Mouse (Mus musculus): ENCODE measurements around the gene Igfbp1.

Gene Igfbp1

DNA sequence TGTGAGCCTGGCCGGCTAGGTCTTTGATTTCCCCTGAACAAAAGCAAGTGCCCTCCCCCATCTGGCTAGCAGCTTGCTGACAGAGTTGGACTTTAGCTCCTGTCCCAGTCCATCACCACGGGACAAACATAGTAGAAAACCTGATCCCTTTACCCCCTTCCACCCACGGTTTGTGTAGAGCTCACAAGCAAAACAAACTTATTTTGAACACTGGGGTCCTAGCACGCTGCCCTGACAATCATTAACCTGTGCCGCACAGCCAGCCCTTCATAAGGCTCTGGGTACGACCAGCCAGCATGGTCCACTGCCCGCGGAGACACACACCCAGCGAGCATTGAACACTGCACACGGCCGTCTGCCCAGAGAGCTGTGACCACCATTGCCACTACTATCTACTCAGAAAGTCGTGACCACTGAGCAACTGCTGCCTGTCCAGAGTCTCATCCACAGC is at the start of gene Igfbp1:
Igfbp1 (plus strand) TSS at position 292 of the 451 bp plus-strand sequence.
- DNase-seq, result no peak

DNA sequence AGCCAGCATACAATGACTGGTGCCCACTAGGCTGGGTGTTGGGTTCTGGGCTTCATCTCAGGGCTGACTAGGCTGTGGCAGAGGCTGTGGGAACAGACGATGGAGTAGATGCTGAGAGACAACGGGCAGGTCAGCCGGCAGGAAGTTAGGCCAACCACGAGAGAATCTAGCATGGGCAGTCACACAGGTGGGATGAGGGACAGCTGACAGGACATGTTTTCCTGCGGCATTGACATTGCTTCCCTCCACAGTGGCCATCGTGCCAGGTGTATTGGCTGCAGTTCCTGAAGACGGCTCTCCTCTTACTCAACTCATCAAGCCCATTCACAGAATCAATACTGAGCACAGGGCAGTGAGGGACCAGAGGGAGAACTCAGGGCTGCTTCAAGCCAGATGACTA is 49.6 kb upstream of the Igfbp1 start:
- no peak for DNase-seq

DNA sequence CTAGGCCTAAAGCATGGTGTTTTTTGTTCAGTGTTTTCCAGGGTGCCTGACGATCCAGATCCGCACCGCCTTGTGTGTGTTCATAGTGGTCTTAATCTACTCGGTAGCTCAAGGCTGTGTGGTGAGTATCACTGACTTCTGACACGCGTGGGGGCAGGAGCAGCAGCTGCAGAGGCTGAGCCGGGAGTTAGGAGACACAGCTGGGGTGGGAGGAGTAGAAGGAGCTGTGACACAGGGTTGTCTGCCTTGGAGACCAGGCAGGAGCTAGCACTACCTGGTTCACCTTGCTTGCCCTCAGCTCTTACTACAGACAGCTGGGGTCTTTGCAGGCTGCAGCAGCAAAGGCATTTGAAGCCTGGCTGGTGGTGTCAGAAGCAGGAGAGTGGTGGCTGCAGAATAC is 48.1 kb upstream of the Igfbp1 start:
- DNase-seq, result no peak

DNA sequence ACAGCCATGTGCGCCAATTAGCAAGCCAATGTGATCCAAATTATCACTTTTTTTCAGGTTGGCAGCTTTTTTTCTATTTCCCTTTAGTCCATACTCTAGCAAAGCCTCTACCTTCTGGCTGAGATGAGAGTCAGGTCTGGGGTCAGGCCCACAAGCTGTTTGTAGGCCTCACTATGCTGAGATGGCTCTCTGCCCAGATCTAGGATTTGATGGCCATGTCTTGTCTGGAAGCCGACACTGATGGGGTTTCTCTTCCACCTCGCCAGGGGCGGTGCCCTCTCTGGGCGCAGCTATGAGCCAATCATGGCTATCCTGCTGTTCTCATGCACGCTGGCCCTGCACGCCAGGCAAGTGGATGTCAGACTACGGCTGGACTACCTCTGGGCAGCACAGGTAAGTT is 47.1 kb upstream of the Igfbp1 start:
- peak; percentile 86 for DNase-seq

DNA sequence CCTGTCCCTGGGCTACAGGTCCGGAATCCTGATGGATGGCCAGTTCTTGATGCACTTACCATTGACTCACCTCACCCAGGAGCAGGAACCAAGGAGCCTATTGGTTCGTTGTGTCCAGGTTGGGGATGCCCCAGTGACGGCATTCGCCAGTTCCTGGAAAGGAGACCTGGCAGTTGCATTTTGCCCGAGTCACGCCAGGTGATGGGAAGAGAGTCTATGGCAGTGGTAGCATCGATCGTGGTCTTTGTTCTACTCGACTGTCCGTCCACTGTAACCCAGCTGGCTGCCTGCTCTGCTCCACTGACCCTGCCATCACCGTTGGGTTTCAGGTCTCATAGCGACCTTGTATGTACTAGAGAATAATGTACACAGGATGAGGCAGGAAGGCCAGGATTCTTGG is 45.2 kb upstream of the Igfbp1 start:
- DNase-seq, result no peak

DNA sequence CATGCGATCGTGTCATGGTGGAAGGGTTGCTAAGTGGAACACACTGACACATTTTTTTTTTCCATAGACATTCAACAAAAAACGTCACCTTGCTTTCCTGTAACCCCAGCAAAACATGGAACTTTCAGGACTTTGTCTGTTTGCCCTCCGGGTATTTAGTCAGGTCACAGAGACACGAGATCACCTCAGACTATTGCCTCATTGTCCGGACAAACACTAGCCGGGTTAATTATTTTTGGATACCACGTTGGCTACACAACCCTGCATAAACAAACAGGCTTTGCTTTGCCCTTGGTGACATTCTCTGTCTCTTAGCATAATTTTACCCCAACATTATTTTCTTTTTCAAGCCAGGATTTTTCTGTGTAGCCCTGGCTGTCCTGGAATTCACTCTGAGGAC is 44.5 kb upstream of the Igfbp1 start:
- DNase-seq, result no peak

DNA sequence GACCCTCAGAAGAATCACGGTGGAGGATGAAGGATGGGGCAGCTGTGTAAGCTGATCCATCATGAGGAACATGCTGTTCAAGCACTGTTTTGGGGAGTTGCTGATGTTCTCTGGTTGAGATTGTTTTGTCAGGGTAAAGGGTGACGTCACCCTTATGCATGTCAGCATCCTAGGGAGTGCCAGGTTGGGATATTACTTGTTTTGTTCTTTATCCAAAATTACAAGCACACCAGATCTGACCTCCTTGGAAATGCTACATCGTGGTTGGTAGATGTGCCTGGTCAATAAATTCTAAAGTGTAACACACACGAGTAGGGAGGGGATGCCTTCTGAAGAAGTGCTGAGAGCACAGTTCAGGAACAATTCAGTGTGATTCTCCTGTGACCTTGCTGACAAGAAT is 41.2 kb upstream of the Igfbp1 start:
- no peak for DNase-seq

DNA sequence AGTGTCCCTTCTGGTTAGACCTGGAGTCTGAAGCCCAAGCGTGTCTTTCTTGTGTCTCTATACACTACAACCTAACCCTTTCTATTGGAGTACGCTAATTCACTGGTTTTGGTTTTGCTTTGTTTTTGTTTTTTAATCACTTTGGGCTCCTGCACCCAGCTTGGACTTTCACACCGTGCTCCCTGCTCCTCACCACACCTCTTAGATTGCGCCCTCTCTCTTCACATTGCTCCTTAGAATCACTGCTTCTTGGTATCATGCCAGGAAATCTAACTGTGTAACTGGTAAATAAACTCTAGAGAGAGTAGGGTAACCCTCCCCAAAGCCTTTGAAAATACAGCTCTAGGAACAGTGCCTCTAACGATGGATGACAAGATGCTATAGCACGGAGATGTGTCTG is 39.4 kb upstream of the Igfbp1 start:
- DNase-seq, result no peak

DNA sequence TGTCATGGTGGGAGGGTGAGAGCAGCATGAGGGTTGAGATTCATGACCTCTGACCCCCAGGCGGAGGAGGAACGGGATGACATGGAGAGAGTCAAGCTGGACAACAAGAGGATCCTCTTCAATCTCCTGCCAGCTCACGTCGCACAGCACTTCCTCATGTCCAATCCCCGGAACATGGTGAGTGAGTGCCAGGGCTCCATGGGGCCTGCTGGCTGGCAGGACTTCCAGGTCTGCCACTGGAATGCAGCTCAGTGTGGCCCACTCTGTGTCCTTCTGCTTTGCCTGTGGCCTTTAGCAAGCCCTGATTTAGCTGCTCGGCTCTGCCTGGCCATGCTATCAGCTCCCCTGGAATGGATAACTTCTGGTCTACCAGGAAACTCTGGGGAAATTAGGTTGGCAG is 37.4 kb upstream of the Igfbp1 start:
- peak; percentile 78 for DNase-seq

DNA sequence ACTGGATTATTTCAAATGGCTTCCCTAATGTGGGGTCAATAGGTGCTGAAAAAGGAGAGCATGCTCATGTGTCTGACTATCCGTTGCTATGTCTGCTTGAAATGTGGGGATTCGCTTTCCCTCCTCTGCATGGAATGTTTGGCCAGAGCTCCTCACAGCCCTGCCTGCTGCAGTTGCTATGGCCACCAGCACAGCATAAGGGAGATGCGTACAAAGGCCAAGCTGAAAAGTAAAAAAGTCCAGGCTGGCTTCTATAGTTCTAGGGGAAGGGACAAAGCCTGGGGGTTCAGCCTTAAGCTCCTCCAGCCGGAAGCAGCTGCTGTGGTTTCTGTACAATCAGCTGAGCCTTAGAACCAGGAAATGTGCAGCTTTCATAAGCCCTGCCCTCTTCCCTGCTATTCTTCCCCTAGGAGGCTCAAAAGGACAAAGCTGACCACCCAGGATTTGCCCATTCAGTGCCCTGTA is 36.9 kb upstream of the Igfbp1 start:
- no peak for DNase-seq

DNA sequence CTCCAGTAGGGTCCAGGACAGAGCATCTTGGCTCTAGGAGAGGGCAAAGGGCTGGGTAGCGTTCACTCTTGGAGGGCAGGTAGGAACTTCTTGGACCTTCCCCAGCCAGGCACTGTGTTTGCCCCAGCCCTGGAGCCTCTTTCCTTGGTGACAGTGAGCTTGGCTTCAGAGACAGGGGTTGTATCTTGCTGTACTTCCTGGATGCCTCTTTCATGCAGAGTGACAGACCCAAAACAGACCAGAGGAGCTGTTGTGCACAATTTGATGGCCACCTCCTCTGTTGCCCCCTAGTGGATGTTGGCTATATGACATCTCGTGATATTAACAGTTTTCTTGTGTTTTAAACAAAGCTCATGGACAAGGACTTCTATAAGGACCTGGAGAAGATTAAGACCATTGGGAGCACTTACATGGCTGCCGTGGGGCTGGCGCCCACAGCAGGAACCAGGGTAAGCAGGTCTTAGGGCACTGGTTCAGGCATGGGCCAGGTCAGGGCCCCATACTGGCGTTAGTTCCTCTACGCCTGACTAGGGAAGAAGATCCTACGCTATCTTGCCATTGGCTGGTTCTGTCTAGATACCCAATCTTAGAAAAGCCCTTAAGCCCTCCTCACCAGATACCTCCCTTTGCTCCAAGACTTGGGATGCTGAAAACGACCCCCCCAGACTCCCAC is 35.9 kb upstream of the Igfbp1 start:
- DNase-seq, result no peak

DNA sequence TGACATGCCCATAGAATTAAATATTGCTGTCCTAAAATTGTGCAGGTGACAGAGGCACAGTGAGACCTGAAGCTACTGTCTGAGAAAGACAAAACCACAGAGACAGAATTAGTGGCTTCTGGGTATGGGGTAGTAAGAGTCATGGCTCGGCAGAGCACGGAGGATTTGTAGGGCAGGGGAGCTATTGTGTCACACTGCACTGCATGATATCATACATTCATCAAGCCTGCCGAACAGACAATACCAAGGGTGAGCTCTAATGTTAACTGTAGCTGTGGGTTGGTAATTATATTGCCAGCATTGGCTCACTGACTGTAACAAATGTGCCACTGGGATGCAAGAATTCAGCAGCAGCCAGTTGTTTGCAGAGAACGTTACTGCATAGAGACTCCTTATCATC is 33.2 kb upstream of the Igfbp1 start:
- no peak for DNase-seq

DNA sequence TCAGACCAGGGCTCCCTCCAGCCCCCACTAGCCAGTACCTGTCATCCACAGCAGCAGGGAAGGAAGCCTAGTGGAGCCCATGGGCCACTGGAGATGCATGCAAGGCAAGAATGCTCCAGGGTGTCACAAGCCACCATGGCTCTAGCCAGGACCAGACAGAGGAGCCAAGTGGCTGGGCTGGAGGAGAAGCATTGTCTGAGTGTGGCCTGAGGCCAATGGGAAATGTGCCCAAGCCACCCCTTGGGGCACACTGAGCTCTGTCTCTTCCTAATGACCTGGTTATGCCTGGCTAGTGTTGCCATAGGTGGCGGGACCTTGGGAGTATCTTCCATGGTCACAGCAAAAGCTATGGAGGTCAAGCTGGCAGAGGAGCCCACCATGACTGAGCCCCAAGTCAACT is 27.9 kb upstream of the Igfbp1 start:
- peak; percentile 69 for DNase-seq

DNA sequence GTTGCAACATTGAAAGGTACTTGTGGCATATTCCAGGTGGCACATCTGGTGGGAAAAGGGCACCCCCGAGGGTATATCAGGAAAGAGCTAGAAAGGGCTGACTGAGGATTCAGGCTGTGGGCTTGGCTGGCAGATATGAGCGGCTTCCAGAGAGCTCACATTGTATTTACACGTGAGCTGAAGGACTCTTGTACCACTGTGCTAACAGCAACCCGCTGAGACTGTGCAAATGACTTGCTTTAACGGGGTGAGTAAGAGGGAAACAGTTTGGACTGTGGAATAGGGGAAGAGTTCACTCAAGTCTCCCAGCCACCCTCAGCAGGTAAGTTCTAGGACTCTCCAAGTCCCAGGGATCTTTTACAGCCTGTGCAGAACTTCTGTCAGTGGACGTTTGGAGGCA is 23.9 kb upstream of the Igfbp1 start:
- DNase-seq, result no peak

DNA sequence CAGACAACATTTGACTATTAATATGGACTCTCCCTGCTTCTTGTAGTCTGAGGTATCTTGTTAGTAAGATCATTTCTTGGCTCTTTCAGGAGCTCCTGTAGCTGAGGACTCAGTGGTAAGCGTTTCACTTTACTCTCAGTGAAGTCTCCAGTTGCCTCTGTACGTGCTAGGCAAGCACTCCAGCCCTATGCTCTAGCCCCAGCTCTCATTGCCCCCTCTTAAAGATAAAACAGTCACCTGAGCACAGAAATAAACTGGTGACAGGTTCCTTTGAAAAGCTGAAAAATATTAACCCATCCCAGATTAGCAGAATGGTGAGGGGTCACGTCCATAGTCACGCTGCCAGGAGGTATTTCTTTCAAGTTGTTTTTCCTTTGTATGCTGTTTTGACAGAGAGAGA is 18.9 kb upstream of the Igfbp1 start:
- no peak for DNase-seq

DNA sequence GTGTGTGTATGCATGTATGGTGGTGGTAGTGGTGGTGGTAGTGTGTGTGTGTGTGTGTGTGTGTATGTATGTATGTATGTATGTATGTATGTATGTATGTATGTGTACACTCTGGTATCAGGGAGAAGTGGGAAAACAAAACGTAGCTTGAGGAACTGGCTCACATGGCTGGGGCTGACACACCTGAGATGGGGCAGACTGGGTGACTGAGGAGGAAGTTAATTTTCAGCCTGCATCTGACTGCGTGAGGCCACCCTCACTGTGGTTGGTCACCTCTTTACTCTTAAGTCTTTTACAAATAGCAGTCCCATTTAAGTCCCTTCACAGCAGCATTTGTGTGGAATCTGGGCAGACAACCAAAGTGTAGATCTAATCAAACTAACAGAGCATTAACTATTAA is 18.3 kb upstream of the Igfbp1 start:
- no peak for DNase-seq

DNA sequence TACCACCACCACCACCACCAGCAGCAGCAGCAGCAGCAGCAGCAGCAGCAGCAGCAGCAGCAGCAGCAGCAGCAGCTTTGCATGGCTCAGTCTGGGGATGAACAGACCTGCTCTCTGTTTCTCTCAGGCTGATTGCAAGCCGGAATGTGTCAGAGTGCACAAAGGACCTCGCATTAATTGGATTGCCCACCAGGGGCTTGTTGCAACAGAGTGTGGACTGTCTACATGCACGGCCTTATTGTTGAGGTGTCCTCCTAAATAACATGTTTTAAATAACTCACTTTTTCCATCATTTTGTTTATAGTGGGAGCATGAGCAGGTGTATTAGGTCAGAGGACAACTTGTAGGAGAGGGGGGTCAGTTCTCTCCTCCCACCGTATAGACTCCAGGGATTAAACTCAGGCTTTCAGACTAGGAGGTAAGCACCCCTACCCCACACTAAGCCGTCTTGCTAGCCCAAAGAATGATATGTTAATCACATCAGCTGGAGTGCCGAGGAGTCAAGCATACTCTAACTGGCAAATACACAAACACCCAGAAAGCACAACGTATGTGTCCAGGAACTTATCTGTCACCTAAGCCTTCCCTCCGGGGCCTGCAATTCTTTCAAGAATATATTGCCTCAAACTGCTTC is 15.1 kb upstream of the Igfbp1 start:
- no peak for DNase-seq

DNA sequence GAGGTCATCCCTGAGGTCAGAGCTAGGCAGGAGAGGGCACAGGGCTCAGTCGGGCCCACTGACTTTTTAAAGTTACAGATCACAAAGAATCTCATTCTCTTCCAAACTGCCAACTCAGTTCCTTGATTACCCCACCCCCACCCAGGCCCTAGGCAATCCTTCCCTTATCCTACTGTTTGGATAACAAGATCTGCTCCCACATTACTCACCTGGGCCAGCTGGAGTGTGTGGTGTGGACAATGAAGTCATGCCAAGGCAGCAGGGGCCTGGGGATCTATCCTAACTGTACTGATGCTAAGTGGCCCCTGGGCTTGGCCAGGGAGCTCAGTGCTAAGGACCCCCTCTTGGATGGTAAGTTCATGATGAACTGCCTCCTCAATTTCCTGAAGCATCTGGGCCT is 13.2 kb upstream of the Igfbp1 start:
- DNase-seq, result no peak

DNA sequence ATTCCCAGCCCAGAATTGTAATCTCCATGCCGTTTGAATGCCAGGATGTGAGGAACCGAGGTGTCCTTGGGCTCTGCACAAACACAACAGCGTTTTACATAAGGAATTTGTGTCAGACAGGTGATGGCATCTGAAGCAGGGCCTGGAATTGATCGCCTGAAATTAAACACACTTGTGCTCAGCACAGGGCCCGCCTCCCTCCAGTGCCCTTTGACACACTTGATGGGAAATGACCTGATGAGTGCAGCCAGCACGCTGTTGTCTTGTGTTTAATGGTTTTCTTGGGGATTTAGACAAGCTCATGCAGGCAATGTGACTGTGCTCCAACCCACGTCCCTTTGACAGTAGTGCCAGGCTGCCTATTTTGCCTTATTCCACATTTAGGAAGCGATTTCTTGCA is 10.1 kb upstream of the Igfbp1 start:
- DNase-seq, result no peak

DNA sequence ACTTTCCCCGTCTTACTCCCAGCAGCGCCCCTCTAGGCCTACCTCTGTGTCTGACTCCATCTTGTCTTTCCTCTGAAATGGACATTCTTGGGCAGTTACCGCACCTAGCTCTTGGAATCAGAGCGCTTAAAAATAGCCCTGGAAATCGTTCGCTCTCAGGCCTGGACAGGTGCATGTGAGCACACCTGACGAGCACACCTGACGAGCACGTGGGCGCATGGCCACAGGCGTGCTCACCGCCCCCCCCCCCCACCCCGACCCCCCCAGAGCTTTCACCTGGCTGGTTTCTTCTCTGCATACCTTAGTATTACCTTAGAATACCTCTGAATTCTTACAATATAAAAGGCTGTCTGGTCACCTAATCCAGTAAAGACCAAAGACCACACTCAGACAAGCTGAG is 9.1 kb upstream of the Igfbp1 start, which contains the start of gene Gm11985:
Gm11985 (minus strand) TSS at position 101 of the 400 bp plus-strand sequence.
- no peak for DNase-seq

DNA sequence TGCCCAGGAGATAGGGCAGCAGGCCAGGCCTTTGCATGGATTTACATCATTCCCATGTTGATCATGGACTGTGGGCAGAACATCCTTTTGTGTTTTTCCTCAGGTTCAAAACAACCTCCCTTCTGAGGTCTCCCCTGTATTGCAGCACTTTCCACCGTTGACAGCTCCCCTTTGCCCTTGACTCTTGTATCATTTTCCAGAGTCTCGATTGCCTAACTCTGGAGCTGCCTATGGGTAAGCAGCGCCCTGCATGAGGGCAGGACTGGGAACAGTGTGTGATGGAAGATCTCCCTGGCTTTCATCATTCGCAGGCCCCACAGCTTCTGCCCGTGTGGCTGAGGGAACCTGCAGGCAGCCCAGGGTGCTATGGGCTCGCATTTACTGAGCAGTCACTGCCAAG is 4.9 kb upstream of the Igfbp1 start:
- DNase-seq, result no peak

DNA sequence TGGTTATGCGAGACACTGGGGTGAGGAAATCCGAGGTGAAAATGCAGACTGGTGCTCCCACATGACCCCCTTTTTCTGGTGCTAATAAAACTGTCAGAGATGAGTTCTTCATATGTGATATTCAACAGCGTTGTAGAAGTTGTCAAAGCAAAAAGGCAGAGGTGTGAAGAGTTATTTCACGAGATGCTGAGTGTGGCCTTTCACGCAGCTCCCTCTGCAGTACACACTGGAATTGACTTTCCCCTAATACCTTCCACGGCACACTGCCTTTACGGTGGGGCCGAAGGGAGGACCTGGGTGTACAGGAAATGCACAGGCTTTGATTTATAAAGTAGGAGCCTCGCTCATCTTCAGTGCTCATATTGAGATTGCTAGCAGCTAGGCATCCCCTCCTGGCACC is 4.4 kb upstream of the Igfbp1 start:
- no peak for DNase-seq

DNA sequence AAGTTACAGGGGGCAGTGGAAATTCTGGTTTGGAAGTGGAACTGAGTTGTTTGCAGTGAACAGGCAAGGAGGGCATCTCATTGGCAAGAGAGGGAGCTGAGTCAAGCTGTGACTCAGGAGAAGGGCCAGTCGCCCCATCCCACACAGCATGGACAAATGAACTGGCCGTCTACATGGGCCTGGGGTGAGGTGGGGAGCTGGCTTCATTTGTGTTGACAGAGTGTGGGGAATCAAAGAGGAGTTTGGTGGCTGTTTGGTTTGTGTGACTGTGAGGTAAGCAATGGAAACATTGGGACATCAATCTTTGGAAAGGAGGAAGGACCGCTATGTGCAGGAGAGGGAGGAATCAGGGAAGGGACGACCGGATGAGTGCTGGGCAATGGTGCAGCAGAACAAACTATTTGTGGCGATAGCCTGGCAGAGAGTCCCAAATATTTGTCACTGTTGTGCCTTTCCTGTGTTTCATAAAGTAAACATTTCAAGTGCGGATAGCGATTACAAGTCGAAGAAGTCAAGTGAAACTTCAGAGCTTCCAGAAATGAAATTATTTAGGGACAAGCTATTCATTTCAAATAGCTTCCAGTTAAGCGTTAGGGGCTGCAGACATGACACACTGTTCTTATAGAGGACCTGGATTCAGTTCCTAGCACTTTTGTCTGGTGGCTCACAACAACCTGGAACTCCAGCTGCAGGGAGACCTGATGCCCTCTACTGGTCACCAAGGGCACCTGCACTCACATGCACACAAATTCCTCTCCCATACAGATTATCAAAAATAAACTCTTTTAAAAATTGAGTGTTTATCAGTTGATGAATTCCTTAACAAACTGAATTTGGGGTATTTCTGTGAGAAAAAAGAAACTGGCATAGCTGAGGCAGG is 2.9 kb upstream of the Igfbp1 start:
- no peak for DNase-seq

DNA sequence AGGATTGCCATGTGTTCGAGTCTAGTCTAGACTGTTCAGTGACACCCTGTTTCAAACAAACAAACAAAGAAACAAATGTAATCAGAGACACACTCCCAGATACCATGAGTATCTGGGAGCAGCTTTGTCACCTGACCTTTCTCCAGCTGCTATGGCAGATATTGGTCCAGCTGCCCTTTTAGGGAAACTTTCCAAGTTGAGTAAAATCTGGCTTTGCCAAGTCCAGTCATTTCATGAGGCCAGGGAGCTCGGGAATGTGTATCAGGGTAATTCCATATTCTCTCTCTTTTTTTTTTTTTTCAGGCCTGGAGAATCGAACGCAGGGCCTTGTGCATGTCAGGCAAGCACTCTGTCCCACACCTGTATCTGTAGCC is 2.3 kb upstream of the Igfbp1 start:
- no peak for DNase-seq

Measured in cerebellum, adult 9-11 months (tissue).